Mouse (Mus musculus): ENCODE data around the gene Klk1b8.
"Not testable (repeated sequence)": the region's sequence is repeated elsewhere in the genome, so short reads cannot be mapped to it uniquely, and the experiment has no call there.

The Klk1b8 gene

GRCm38 (mm10) chr7:43950364-43950763 lies at the start of gene Klk1b8:
Klk1b8 (plus strand) TSS chr7:43950664.
- DNase-seq (ENCODE audit: low read depth, low spot score) = no peak

GRCm38 (mm10) chr7:43914821-43915220 lies 35.6 kb upstream of the Klk1b8 start:
- peak; percentile 26 for DNase-seq (ENCODE audit: low read depth, low spot score)

- no peak for DNase-seq (ENCODE audit: low read depth, low spot score)
Observed at GRCm38 (mm10) chr7:43918426-43918825, 32.0 kb upstream of the Klk1b8 start.

GRCm38 (mm10) chr7:43918871-43919270 lies 31.6 kb upstream of the Klk1b8 start:
- DNase-seq (ENCODE audit: low read depth, low spot score) = no peak

GRCm38 (mm10) chr7:43919559-43920451 lies 30.7 kb upstream of the Klk1b8 start:
- DNase-seq (ENCODE audit: low read depth, low spot score) = peak; percentile 66

- no peak for DNase-seq (ENCODE audit: low read depth, low spot score)
Observed at GRCm38 (mm10) chr7:43920582-43920981, 29.9 kb upstream of the Klk1b8 start.

- DNase-seq (ENCODE audit: low read depth, low spot score) = no peak
Observed at GRCm38 (mm10) chr7:43921087-43921486, 29.4 kb upstream of the Klk1b8 start.

GRCm38 (mm10) chr7:43921941-43922340 lies 28.5 kb upstream of the Klk1b8 start:
- DNase-seq (ENCODE audit: low read depth, low spot score) = no peak

GRCm38 (mm10) chr7:43925985-43926384 lies 24.5 kb upstream of the Klk1b8 start:
- DNase-seq (ENCODE audit: low read depth, low spot score) = peak; percentile 79

- peak; percentile 68 for DNase-seq (ENCODE audit: low read depth, low spot score)
Observed at GRCm38 (mm10) chr7:43928521-43928920, 21.9 kb upstream of the Klk1b8 start.

- DNase-seq (ENCODE audit: low read depth, low spot score) = peak; percentile 38
Observed at GRCm38 (mm10) chr7:43932337-43932736, 18.1 kb upstream of the Klk1b8 start.

- DNase-seq (ENCODE audit: low read depth, low spot score) = no peak
Observed at GRCm38 (mm10) chr7:43933440-43933839, 17.0 kb upstream of the Klk1b8 start, which contains the start of gene Klk15. Klk15 (plus strand) TSS chr7:43933740.

GRCm38 (mm10) chr7:43934747-43935146 lies 15.7 kb upstream of the Klk1b8 start:
- DNase-seq (ENCODE audit: low read depth, low spot score) = no peak

GRCm38 (mm10) chr7:43936551-43936950 lies 13.9 kb upstream of the Klk1b8 start:
- DNase-seq (ENCODE audit: low read depth, low spot score) = peak; percentile 28

- DNase-seq (ENCODE audit: low read depth, low spot score) = peak; percentile 13
Observed at GRCm38 (mm10) chr7:43942293-43942692, 8.2 kb upstream of the Klk1b8 start.

- no peak for DNase-seq (ENCODE audit: low read depth, low spot score)
Observed at GRCm38 (mm10) chr7:43944727-43945264, 5.7 kb upstream of the Klk1b8 start.

- no peak for DNase-seq (ENCODE audit: low read depth, low spot score)
Observed at GRCm38 (mm10) chr7:43952703-43953102, 2.2 kb downstream of the Klk1b8 start.

GRCm38 (mm10) chr7:43966451-43966850 lies 16.0 kb downstream of the Klk1b8 start, which contains the start of gene Klk1b1:
Klk1b1 (plus strand) TSS chr7:43966751.
- DNase-seq (ENCODE audit: low read depth, low spot score) = no peak

- no peak for DNase-seq (ENCODE audit: low read depth, low spot score)
Observed at GRCm38 (mm10) chr7:43967058-43967457, 16.6 kb downstream of the Klk1b8 start.

- no peak for DNase-seq (ENCODE audit: low read depth, low spot score)
Observed at GRCm38 (mm10) chr7:43967612-43968011, 17.1 kb downstream of the Klk1b8 start.

- not testable (repeated sequence) for DNase-seq (ENCODE audit: low read depth, low spot score)
Observed at GRCm38 (mm10) chr7:43975761-43976160, 25.3 kb downstream of the Klk1b8 start, which contains the start of gene Klk1b9. Klk1b9 (plus strand) TSS chr7:43976061.

GRCm38 (mm10) chr7:43985657-43986056 lies 35.2 kb downstream of the Klk1b8 start:
- DNase-seq (ENCODE audit: low read depth, low spot score) = no peak

GRCm38 (mm10) chr7:43994821-43995220 lies 44.4 kb downstream of the Klk1b8 start:
- DNase-seq (ENCODE audit: low read depth, low spot score) = not testable (repeated sequence)
